Comparison of ENCODE assay signal across 10 mouse cellular contexts in genomic region chr8:71340625-71341024, GRCm38 (mm10). TPM values are rescaled to one million over a fixed set of nuclear protein-coding genes. Genes with fewer than 3 reads are reported as not detected.
DNase-seq lines count a peak whose midpoint lies in the region; ATAC-seq and TF ChIP-seq lines count a peak whose summit lies in the region.
"Had no signal": no experiment of that assay in that cellular context is flagged by ENCODE, and none has a peak within 500 bp of the region (broad histone marks: within the 10 kb centered on the region; RNA-seq: fewer than 3 reads in every experiment).

No protein-coding gene starts in this region.

- peak; percentile 61 for DNase-seq in CD4-positive, CD25-positive, alpha-beta regulatory T cell, adult 2 months (ENCODE audit: low read depth, low spot score)
- DNase-seq in left cerebral cortex, adult 2 months (ENCODE audit: extremely low spot score in 1 of 2, low spot score in 2 of 2), result no peak
- no peak for DNase-seq in left cerebral cortex, postnatal 36 days (ENCODE audit: low spot score in 2 of 2)
- DNase-seq in cerebellum, adult 8-10 months, result peak; percentile 20
- peak; percentile 28 for DNase-seq in large intestine, adult 2 months (ENCODE audit: low read depth, low spot score)
- DNase-seq in spleen, postnatal 4 days (ENCODE audit: low spot score in 2 of 2), result peak; percentile 35 to 73
- DNase-seq in layer of hippocampus, adult 11-12 months (ENCODE audit: low spot score), result no peak

- H3K4me3 ChIP-seq in left cerebral cortex, adult 2 months, result no peak overlapping the region
- H3K4me3 ChIP-seq: heart, embryonic 13.5 days; neural tube, embryonic 12.5 days had no signal

- 89% methylated on average over 5 of the region's 5 CpGs for WGBS in large intestine, adult 2 months

- intact Hi-C loops in left cerebral cortex, adult 2 months (cut with DNase I), result no loop called here
- intact Hi-C loops in left cerebral cortex, postnatal 36 days (cut with DNase I), result no loop called here

- peak; percentile 47 for TF ChIP-seq CTCF in left cerebral cortex, adult 2 months (IDR thresholded peaks at IDR 0.05)

- H3K27ac ChIP-seq in left cerebral cortex, adult 2 months, result no peak overlapping the region
- H3K27ac ChIP-seq: heart, embryonic 13.5 days; neural tube, embryonic 12.5 days had no signal

- ATAC-seq in CD4-positive, CD25-positive, alpha-beta regulatory T cell, adult 4 months, result no peak

RNA-seq across cellular contexts. Expression of gene Use1, which starts 26.0 kb away (rescaled TPM):
- 100 to 1,000 TPM; 292 to 321 TPM for polyA plus RNA-seq in CD4-positive, CD25-positive, alpha-beta regulatory T cell, adult 4 months (2017; shearing (Covaris generic))
- total RNA-seq in left cerebral cortex, adult 2 months (2021), result 100 to 1,000 TPM; 110 to 113 TPM
- 100 to 1,000 TPM; 104 to 119 TPM for total RNA-seq in left cerebral cortex, postnatal 36 days (2021)
- polyA plus RNA-seq in large intestine, adult 2 months (2012; rRNA removed), result 82.1 and 104 TPM in 2 replicates

RNA-seq across cellular contexts. Expression of gene Ocel1, which starts 30.5 kb away (rescaled TPM):
- polyA plus RNA-seq in CD4-positive, CD25-positive, alpha-beta regulatory T cell, adult 4 months (2017; shearing (Covaris generic)), result 1 to 10 TPM; 3.9 to 4.1 TPM
- 10 to 100 TPM; 16.6 to 19.0 TPM for total RNA-seq in left cerebral cortex, adult 2 months (2021)
- 10 to 100 TPM; 15.4 to 18.1 TPM for total RNA-seq in left cerebral cortex, postnatal 36 days (2021)
- 14.4 and 21.2 TPM in 2 replicates for polyA plus RNA-seq in large intestine, adult 2 months (2012; rRNA removed)

RNA-seq across cellular contexts. Expression of gene Nr2f6, which starts 41.1 kb away (rescaled TPM):
- polyA plus RNA-seq in CD4-positive, CD25-positive, alpha-beta regulatory T cell, adult 4 months (2017; shearing (Covaris generic)), result under 1 TPM in 1 of 2 experiments, not detected in 1; 0.36 TPM
- total RNA-seq in left cerebral cortex, adult 2 months (2021), result 10 to 100 TPM; 41.7 to 44.8 TPM
- total RNA-seq in left cerebral cortex, postnatal 36 days (2021), result 10 to 100 TPM; 39.3 to 40.6 TPM
- polyA plus RNA-seq in large intestine, adult 2 months (2012; rRNA removed), result 118 and 144 TPM in 2 replicates

RNA-seq across cellular contexts. Expression of gene Ushbp1, which starts 55.0 kb away (rescaled TPM):
- polyA plus RNA-seq in CD4-positive, CD25-positive, alpha-beta regulatory T cell, adult 4 months (2017; shearing (Covaris generic)), result not detected
- total RNA-seq in left cerebral cortex, adult 2 months (2021), result 1 to 10 TPM; 4.6 to 4.7 TPM
- 1 to 10 TPM; 3.4 to 4.9 TPM for total RNA-seq in left cerebral cortex, postnatal 36 days (2021)
- polyA plus RNA-seq in large intestine, adult 2 months (2012; rRNA removed), result 5.9 and 9.0 TPM in 2 replicates

RNA-seq across cellular contexts. Expression of gene Babam1, which starts 56.0 kb away (rescaled TPM):
- 10 to 100 TPM; 54.6 to 55.8 TPM for polyA plus RNA-seq in CD4-positive, CD25-positive, alpha-beta regulatory T cell, adult 4 months (2017; shearing (Covaris generic))
- 100 to 1,000 TPM in 1 of 2 experiments, 10 to 100 TPM in 1; 97.3 to 107 TPM for total RNA-seq in left cerebral cortex, adult 2 months (2021)
- total RNA-seq in left cerebral cortex, postnatal 36 days (2021), result 100 to 1,000 TPM; 101 to 116 TPM
- polyA plus RNA-seq in large intestine, adult 2 months (2012; rRNA removed), result 106 and 114 TPM in 2 replicates

Comparison
In these comparisons a context has a peak if more than half of its experiments do, and no peak if none do; other contexts are left out.
1. DNase-seq: peak in CD4-positive, CD25-positive, alpha-beta regulatory T cell, adult 2 months (single experiment), cerebellum, adult 8-10 months (single experiment), large intestine, adult 2 months (single experiment) and spleen, postnatal 4 days (2 of 2); none in left cerebral cortex, adult 2 months (0 of 2), left cerebral cortex, postnatal 36 days (0 of 2) and layer of hippocampus, adult 11-12 months (single experiment).